In genomic region chr5:15630068-15630467, GRCm38 (mm10) we compare ENCODE assay signal across 27 mouse cellular contexts. TPM values are rescaled to one million over a fixed set of nuclear protein-coding genes. Genes with fewer than 3 reads are reported as not detected.
DNase-seq lines count a peak whose midpoint lies in the region; ATAC-seq and TF ChIP-seq lines count a peak whose summit lies in the region.
"Not testable (repeated sequence)": the region's sequence is repeated elsewhere in the genome, so short reads cannot be mapped to it uniquely, and the experiment has no call there.
"Had no signal": no experiment of that assay in that cellular context is flagged by ENCODE, and none has a peak within 500 bp of the region (broad histone marks: within the 10 kb centered on the region; RNA-seq: fewer than 3 reads in every experiment).

No protein-coding gene starts in this region.

- H3K9me3 ChIP-seq in MEL (replicated peaks; ENCODE audit: insufficient read depth, low read length); forebrain, postnatal 0 days (ENCODE audit: low read length); liver, postnatal 0 days (ENCODE audit: low read length); midbrain, embryonic 14.5 days (ENCODE audit: control insufficient read depth, low read length): not testable (repeated sequence)

- DNase-seq in MEL (ENCODE audit: low read depth, low spot score), result peak; percentile 16
- DNase-seq in cerebellum, postnatal 10 days, result peak; percentile 7 to 14
- DNase-seq in forebrain, postnatal 0 days, result peak; percentile 27
- peak; percentile 8 for DNase-seq in hindlimb bud, embryonic 11.5 days (ENCODE audit: extremely low spot score, low read depth, low spot score)
- DNase-seq in kidney, postnatal 36 days, result peak; percentile 6 to 29
- not testable (repeated sequence) for DNase-seq in liver, postnatal 0 days
- peak; percentile 51 for DNase-seq in midbrain, embryonic 14.5 days
- peak; percentile 39 for DNase-seq in testis, postnatal 10 days (ENCODE audit: low spot score)

- H3K27ac ChIP-seq in MEL (ENCODE audit: control insufficient read depth, low read depth, low read length); forebrain, postnatal 0 days (ENCODE audit: low read depth, low read length); liver, postnatal 0 days (ENCODE audit: low read depth); midbrain, embryonic 14.5 days (replicated peaks; ENCODE audit: low read depth, low read length): not testable (repeated sequence)

- not testable (repeated sequence) for H3K36me3 ChIP-seq in MEL (ENCODE audit: control insufficient read depth in 1 of 2, insufficient read depth in 2 of 2, low read length in 2 of 2); forebrain, postnatal 0 days (ENCODE audit: insufficient read depth); liver, postnatal 0 days (replicated peaks; ENCODE audit: insufficient read depth, low read length); midbrain, embryonic 14.5 days (ENCODE audit: control insufficient read depth, insufficient read depth, low read length)

- not testable (repeated sequence) for H3K4me2 ChIP-seq in forebrain, postnatal 0 days (ENCODE audit: low read depth); liver, postnatal 0 days (ENCODE audit: low read depth, low read length); midbrain, embryonic 14.5 days (ENCODE audit: low read length)

- not testable (repeated sequence) for TF ChIP-seq EP300 in MEL (IDR thresholded peaks at IDR 0.05; ENCODE audit: low read depth in 1 of 2, low read length in 2 of 2); liver, postnatal 0 days (IDR thresholded peaks at IDR 0.05; ENCODE audit: low read depth)

- H3K9ac ChIP-seq in MEL (ENCODE audit: control insufficient read depth, low read depth, low read length, poor library complexity, severe bottlenecking); forebrain, postnatal 0 days; liver, postnatal 0 days (replicated peaks); midbrain, embryonic 14.5 days (replicated peaks; ENCODE audit: low read length): not testable (repeated sequence)

- H3K79me2 ChIP-seq in MEL (ENCODE audit: control insufficient read depth, insufficient read depth, low read length, poor library complexity), result not testable (repeated sequence)

- peak in 1 of 3 experiments; percentile 21; a peak in 1 of 6 replicates for TF ChIP-seq CTCF in MEL (IDR thresholded peaks at IDR 0.05 in 2 of 3, conservative IDR thresholded peaks at IDR 0.05 in 1 of 3; ENCODE audit: control insufficient read depth in 1 of 3, insufficient read depth in 1 of 3, low read depth in 2 of 3, low read length in 3 of 3, poor library complexity in 1 of 3, severe bottlenecking in 1 of 3)
- TF ChIP-seq CTCF in forebrain, postnatal 0 days (IDR thresholded peaks at IDR 0.05; ENCODE audit: low read depth), result 0 out of 2 replicates have a peak, but pooled peaks have one; percentile 32
- TF ChIP-seq CTCF in liver, postnatal 0 days (IDR thresholded peaks at IDR 0.05; ENCODE audit: low read depth), result 0 out of 2 replicates have a peak, but pooled peaks have one; percentile 13

- WGBS in forebrain, postnatal 0 days, result 33% methylated on average over 5 of the region's 5 CpGs
- 26% methylated on average over 5 of the region's 5 CpGs for WGBS in liver, postnatal 0 days (ENCODE audit: insufficient replicate concordance)
- WGBS in midbrain, embryonic 14.5 days, result 35% methylated on average over 5 of the region's 5 CpGs

- H3K4me1 ChIP-seq in MEL (ENCODE audit: control insufficient read depth in 1 of 2, insufficient read depth in 2 of 2, low read length in 2 of 2); forebrain, postnatal 0 days (ENCODE audit: insufficient read depth); liver, postnatal 0 days (ENCODE audit: insufficient read depth); midbrain, embryonic 14.5 days (ENCODE audit: control insufficient read depth, insufficient read depth, low read length): not testable (repeated sequence)

- not testable (repeated sequence) for ATAC-seq in forebrain, postnatal 0 days; liver, postnatal 0 days; midbrain, embryonic 14.5 days (ENCODE audit: low FRiP score, low TSS enrichment)

- not testable (repeated sequence) for H3K4me3 ChIP-seq in MEL (ENCODE audit: control insufficient read depth in 1 of 2, insufficient read depth in 1 of 2, low read depth in 2 of 2, low read length in 2 of 2); forebrain, postnatal 0 days (ENCODE audit: low read depth, low read length); liver, postnatal 0 days (ENCODE audit: low read depth, low read length); midbrain, embryonic 14.5 days (replicated peaks; ENCODE audit: low read depth, low read length)

- H3K27me3 ChIP-seq in MEL (ENCODE audit: control insufficient read depth in 1 of 2, insufficient read depth in 2 of 2, low read length in 2 of 2); forebrain, postnatal 0 days (ENCODE audit: insufficient read depth, low read length); liver, postnatal 0 days (ENCODE audit: insufficient read depth, low read length); midbrain, embryonic 14.5 days (ENCODE audit: control insufficient read depth, insufficient read depth, low read length): not testable (repeated sequence)

- peak; percentile 7 for TF ChIP-seq RAD21 in MEL (IDR thresholded peaks at IDR 0.05; ENCODE audit: low read depth, low read length)

- TF ChIP-seq POLR2A in MEL (IDR thresholded peaks at IDR 0.05; ENCODE audit: control insufficient read depth in 1 of 2, insufficient read depth in 1 of 2, low read depth in 1 of 2, low read length in 2 of 2, poor library complexity in 1 of 2), result not testable (repeated sequence)

RNA-seq across cellular contexts. Expression of gene Speer4d, which starts 11.2 kb away (rescaled TPM):
- total RNA-seq in MEL (2012; rRNA removed), result not detected in 2 replicates
- polyA plus RNA-seq in MEL (2012; ENCODE audit: insufficient read depth in 1 of 2, insufficient read length in 2 of 2, low read depth in 1 of 2, low replicate concordance in 2 of 2, missing spikeins in 1 of 2), result not detected
- total RNA-seq in forebrain, postnatal 0 days (2014; rRNA removed), result not detected in 2 replicates
- not detected in 2 replicates for polyA plus RNA-seq in forebrain, postnatal 0 days (2015; fragmentation: Nextera tagmentation; extraction: Ambion mirVana)
- not detected in 2 replicates for polyA plus RNA-seq in liver, postnatal 0 days (2015; fragmentation: Nextera tagmentation; extraction: Ambion mirVana)
- polyA plus RNA-seq in midbrain, embryonic 14.5 days (2014; fragmentation: Nextera tagmentation; extraction: Ambion mirVana), result not detected in 2 replicates
- total RNA-seq: adrenal gland, adult 8-10 months; gastrocnemius, postnatal 14 days; heart, postnatal 14 days; layer of hippocampus, postnatal 14 days; liver, adult 2 months had no signal
- polyA plus RNA-seq: C2C12; embryonic facial prominence, embryonic 15.5 days; forebrain, embryonic 15.5 days; heart, embryonic 12.5 days; hindbrain, embryonic 11.5 days; intestine, embryonic 14.5 days; large intestine, adult 2 months; limb, embryonic 11.5 days; liver, adult 2 months; liver, embryonic 16.5 days; midbrain, embryonic 15.5 days; myocyte; neural tube, embryonic 13.5 days; stomach, embryonic 15.5 days; thymus, adult 2 months had no signal

RNA-seq across cellular contexts. Expression of gene 4930572O03Rik, which starts 26.8 kb away (rescaled TPM):
- total RNA-seq in MEL (2012; rRNA removed), result not detected in 2 replicates
- polyA plus RNA-seq in MEL (2012; ENCODE audit: insufficient read depth in 1 of 2, insufficient read length in 2 of 2, low read depth in 1 of 2, low replicate concordance in 2 of 2, missing spikeins in 1 of 2), result not detected
- total RNA-seq in forebrain, postnatal 0 days (2014; rRNA removed), result not detected in 2 replicates
- not detected in 2 replicates for polyA plus RNA-seq in forebrain, postnatal 0 days (2015; fragmentation: Nextera tagmentation; extraction: Ambion mirVana)
- polyA plus RNA-seq in liver, postnatal 0 days (2015; fragmentation: Nextera tagmentation; extraction: Ambion mirVana), result not detected in 2 replicates
- not detected in 2 replicates for polyA plus RNA-seq in midbrain, embryonic 14.5 days (2014; fragmentation: Nextera tagmentation; extraction: Ambion mirVana)
- total RNA-seq: adrenal gland, adult 8-10 months; gastrocnemius, postnatal 14 days; heart, postnatal 14 days; layer of hippocampus, postnatal 14 days; liver, adult 2 months had no signal
- polyA plus RNA-seq: C2C12; embryonic facial prominence, embryonic 15.5 days; forebrain, embryonic 15.5 days; heart, embryonic 12.5 days; hindbrain, embryonic 11.5 days; intestine, embryonic 14.5 days; large intestine, adult 2 months; limb, embryonic 11.5 days; liver, adult 2 months; liver, embryonic 16.5 days; midbrain, embryonic 15.5 days; myocyte; neural tube, embryonic 13.5 days; stomach, embryonic 15.5 days; thymus, adult 2 months had no signal

RNA-seq across cellular contexts. Expression of gene Gm21083, which starts 52.9 kb away (rescaled TPM):
- total RNA-seq in MEL (2012; rRNA removed), result not detected in 2 replicates
- polyA plus RNA-seq in MEL (2012; ENCODE audit: insufficient read depth in 1 of 2, insufficient read length in 2 of 2, low read depth in 1 of 2, low replicate concordance in 2 of 2, missing spikeins in 1 of 2), result not detected
- not detected in 2 replicates for total RNA-seq in forebrain, postnatal 0 days (2014; rRNA removed)
- polyA plus RNA-seq in forebrain, postnatal 0 days (2015; fragmentation: Nextera tagmentation; extraction: Ambion mirVana), result not detected in 2 replicates
- not detected in 2 replicates for polyA plus RNA-seq in liver, postnatal 0 days (2015; fragmentation: Nextera tagmentation; extraction: Ambion mirVana)
- polyA plus RNA-seq in midbrain, embryonic 14.5 days (2014; fragmentation: Nextera tagmentation; extraction: Ambion mirVana), result not detected in 2 replicates
- total RNA-seq: adrenal gland, adult 8-10 months; gastrocnemius, postnatal 14 days; heart, postnatal 14 days; layer of hippocampus, postnatal 14 days; liver, adult 2 months had no signal
- polyA plus RNA-seq: embryonic facial prominence, embryonic 15.5 days; forebrain, embryonic 15.5 days; hindbrain, embryonic 11.5 days; large intestine, adult 2 months; limb, embryonic 11.5 days; liver, adult 2 months; liver, embryonic 16.5 days; midbrain, embryonic 15.5 days; myocyte; neural tube, embryonic 13.5 days; stomach, embryonic 15.5 days; thymus, adult 2 months had no signal
